Mouse (Mus musculus) urinary bladder, adult 2 months (tissue): ENCODE results near the gene Pcyt1b. TPM values are rescaled to one million over a fixed set of nuclear protein-coding genes. Genes with fewer than 3 reads are reported as not detected.
A peak's percentile ranks its signal among the peaks of the same experiment; 100 is the strongest.

Source experiments
- DNase-seq: peaks from one replicate; pipeline ENCODE4 v3.0.0; 2022; ENCODE audit warnings: low spot score
- polyA plus RNA-seq: library from polyadenylated mRNA; depleted of rRNA; stranded (reverse); fragments of >200 nt; gene quantifications from 2 replicates; pipeline ENCODE4 v1.2.3, GENCODE M21; 2012; rRNA removed

Pcyt1b gene
- 0.48 and 0.60 TPM in 2 replicates for polyA plus RNA-seq

- DNase-seq, result no peak
These were observed at the start of gene Pcyt1b for GRCm38 (mm10) chrX:93654218-93655002. Pcyt1b (plus strand) TSS chrX:93654863.

DNA sequence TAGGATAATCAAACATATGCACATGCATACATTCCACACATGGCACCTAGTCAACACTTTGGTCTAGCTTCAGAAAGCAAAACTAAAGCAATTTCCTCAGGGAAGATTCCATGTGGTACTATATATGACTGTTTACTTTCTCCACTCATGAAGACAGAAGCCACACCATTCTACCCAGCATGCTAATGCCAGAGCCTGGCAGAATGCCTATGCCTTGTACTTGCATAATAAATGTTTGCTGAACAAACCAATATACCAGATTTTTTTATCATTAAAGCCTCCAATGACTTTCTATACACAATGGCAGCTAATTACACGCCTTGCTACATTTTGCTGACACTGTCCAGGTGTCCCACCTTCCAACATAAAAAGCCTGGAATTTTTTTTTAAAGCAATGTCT lies 24.4 kb upstream of the Pcyt1b start:
- DNase-seq, result no peak

DNA sequence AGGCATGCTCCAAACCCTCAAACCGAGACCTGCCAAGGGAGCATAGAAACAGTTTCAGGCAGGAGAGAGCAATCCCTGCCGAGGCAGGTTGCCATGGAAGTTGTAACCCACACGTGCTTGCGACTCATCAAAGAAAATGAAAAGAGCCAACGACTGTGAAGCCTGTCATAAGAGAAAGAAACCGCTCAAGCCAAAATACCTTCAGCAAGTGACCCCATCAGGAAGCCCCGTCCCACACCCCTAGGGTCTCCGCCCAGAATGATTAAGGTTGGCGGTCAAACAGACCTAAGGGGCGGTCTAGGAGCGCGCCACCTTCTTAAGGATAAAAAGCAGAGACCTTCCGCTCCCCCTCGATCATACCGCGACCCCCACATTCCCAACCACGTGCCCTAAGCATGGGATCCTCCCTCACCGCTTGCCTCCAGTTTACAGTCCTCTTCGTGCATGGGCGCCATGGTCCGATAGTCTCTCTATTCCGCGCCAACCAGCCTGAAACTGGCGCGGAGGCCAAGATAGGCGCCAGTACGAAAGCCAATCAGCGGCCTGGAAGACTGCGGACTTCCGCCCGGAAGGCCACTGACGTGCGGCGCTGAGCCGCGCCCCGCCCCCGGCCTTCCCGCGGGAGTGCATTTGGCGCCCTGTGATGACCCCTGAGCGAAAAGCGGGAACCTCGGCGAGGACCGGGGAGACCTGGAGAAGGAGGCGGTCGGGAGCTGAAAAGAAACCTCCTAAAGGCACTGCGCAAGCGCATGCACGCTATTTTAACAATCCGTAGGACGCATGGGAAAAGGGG lies 22.8 kb upstream of the Pcyt1b start, which contains the start of gene Pola1:
TSS of gene Pola1 (minus strand) at position 499 of the 793 bp plus-strand sequence.
- peak; percentile 55 for DNase-seq

- no peak for DNase-seq
These were observed 19.7 kb upstream of the Pcyt1b start for GRCm38 (mm10) chrX:93634861-93635375.

DNA sequence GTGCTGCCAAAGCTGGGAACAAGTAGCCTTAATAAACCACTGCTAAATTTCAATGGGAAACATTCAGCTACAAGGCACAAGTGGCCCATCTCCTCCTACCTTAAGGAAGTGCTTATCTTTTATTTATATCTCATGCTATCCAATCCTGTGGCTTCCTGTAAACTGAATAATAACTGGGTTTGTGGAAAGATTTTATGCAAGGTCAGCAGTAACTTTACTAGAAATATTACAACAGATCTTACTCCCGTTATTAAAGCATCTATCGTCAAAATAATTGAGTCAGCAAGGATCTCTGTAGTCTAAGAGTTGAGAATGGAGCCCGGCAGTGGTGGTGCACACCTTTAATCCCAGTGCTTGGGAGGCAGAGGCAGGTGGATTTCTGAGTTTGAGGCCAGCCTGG lies 11.1 kb upstream of the Pcyt1b start:
- DNase-seq, result no peak

- no peak for DNase-seq
These were observed 10.6 kb upstream of the Pcyt1b start for GRCm38 (mm10) chrX:93644022-93644421.

GRCm38 (mm10) chrX:93650738-93651137 lies 3.9 kb upstream of the Pcyt1b start:
- DNase-seq, result no peak

GRCm38 (mm10) chrX:93655153-93655552 lies 490 bp downstream of the Pcyt1b start:
- no peak for DNase-seq

DNA sequence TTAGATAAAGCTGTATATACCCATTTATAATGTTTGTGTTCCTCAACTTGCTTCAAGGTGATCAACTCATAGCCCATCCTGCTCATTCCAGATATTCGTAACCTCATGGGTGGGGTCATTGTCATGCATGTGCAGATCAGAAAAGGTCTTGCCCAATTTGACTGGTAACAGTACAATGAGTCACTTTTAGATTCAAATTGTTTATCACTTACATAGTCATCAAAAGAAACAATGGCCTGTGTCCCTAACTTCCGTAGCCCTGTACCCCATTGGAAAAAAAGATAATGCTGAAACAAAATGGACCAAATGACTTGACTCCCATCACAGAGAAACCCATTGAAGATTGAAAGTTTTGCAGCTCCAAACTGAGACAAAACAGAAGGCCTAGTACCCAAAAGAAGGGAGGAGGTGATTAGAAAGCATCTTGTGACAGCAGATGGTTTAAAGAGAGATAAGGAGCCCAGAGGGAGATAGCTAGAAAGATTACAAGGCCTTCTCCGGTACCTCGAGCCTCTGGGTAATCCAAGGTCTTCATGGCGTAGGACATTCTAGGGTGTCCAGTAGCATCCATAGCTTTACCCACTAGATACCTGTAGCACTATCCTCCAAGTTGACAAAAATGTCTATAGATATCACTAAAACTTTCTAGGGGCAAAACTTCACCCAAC lies 9.4 kb downstream of the Pcyt1b start:
- DNase-seq, result no peak

- no peak for DNase-seq
These were observed 10.1 kb downstream of the Pcyt1b start for GRCm38 (mm10) chrX:93664787-93665186.

- DNase-seq, result no peak
These were observed 19.8 kb downstream of the Pcyt1b start for GRCm38 (mm10) chrX:93674432-93674831.

- no peak for DNase-seq
These were observed 20.5 kb downstream of the Pcyt1b start for GRCm38 (mm10) chrX:93674836-93675795.

- DNase-seq, result no peak
These were observed 21.6 kb downstream of the Pcyt1b start for GRCm38 (mm10) chrX:93676228-93676627.

DNA sequence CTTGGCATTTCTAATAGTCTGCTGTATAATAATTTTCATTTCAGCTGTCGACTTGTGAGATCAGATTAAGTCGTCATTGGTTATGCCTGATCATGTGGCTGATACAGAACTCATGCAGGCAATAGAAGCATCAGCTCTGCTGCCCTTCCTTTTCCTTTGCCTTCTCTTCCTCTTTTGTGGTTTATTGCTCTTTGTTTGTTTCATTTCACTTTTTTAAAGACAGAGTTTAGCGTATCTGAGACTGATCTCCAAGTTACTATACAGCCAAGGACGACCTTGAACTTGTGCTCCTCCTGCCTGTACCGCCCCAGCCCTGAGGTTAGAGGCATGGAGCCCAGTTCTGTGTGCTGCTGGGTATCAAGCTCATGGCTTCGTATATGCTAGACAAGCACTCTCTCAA lies 34.6 kb downstream of the Pcyt1b start:
- no peak for DNase-seq

DNA sequence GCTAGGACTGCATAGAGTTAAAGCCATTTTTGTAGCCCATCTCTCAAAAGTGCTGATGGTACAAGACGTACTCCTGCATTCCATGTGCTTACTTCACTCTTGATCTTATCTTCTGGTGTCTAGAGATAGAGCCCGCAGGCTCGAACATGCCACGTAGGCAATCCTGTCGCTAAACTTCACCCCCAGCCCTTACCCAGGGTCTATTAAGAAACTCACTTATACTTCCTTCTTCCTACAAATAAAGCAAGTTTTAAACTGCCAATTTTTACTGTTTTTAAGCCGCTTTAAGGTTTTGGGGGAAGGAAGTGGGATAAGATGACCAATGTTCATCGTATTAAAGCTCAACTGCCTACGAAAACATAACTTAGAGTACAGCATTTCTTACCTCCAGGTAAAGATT lies 36.0 kb downstream of the Pcyt1b start:
- no peak for DNase-seq

- no peak for DNase-seq
These were observed 42.9 kb downstream of the Pcyt1b start for GRCm38 (mm10) chrX:93697596-93697995.

- no peak for DNase-seq
These were observed 46.0 kb downstream of the Pcyt1b start for GRCm38 (mm10) chrX:93700528-93701225.

DNA sequence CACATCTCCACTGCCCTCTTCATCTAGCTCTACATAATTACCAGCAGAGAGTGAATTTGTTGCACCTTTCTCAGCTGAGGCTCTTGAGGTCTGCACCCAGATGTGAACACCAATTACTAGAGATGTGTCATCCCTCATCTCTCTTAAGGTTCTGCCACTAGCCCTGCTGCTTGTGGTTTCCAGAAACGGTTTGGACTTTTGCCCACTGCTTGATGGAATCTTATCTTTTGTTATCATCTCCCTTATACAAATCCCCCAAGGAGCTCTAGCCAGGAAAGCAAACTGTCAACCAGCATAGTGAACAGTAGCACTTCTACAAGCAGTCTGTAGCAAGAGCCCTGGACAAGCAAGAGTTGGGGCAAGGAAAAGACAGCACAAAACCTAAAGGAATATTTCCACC lies 57.9 kb downstream of the Pcyt1b start:
- no peak for DNase-seq

DNA sequence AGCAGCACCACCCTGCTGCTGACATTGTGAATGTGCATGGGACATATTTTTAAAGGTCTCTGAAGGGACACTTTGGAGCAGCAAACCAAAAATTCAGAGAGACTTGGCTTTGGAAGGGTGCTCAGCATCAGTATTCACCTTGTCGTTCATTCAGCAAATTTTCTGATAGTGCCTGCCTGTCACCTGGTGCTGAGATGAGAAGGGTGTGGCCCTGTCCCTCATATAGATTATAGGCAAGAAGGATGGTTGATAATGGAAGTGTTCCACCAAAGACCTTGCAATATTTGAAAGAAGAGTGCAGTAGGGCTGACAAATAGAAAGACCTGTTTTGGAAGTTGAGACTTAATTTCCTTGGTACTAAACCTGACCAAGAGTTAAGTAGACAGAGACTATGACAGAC lies 74.9 kb downstream of the Pcyt1b start:
- no peak for DNase-seq

DNA sequence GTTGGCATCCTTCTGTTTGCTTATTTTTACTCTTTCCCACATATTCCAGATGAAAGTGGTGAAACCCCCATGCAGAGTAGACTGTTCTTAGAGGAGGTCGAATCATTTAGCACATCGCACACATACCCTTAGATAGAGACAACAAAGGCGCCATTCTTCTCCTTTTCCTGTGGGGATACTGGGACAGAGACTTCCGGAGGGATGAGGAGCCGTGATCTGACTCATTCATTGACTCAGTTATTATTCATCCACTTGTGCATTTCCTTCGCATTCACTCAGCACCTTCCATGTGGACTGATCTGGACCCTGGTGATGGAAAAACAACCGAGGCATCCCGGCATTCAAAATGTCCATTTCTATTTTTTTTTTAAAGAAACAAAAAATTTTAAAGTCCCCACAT lies 76.2 kb downstream of the Pcyt1b start:
- DNase-seq, result no peak
